Mouse (Mus musculus): Measurements from ENCODE around the gene 1700014D04Rik. TPM values are rescaled to one million over a fixed set of nuclear protein-coding genes. Genes with fewer than 3 reads are reported as not detected.
"Not testable (repeated sequence)": the region's sequence is repeated elsewhere in the genome, so short reads cannot be mapped to it uniquely, and the experiment has no call there.

The 1700014D04Rik gene
- 1 to 10 TPM in 3 of 4 experiments, under 1 TPM in 1; 0.78 to 1.8 (median 1.1) TPM for total RNA-seq (2022)

DNA sequence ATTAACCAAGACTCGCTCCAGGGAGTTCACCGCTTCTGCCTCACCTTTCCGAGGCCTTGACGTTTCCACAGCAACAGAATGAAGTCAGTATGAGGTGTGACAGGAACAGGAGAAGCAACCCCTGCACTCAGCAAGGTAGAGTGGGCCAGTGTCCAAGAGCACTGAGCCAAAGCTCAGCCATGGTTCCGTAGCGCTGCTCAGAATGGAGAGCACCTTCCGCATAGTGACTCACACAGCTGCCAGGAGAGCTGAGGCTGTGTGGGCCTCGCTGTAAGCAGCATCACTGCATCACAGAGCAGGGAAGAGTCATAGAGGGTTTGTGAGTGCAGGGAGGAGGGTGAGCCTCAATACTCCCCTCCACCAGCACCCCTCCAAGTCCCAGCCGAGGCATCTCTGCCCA lies at the start of gene 1700014D04Rik:
Gene 1700014D04Rik (minus strand): TSS at position 42 of the 400 bp plus-strand sequence.
- peak in 1 of 2 experiments; percentile 78 for DNase-seq (ENCODE audit: low spot score in 2 of 2)

DNA sequence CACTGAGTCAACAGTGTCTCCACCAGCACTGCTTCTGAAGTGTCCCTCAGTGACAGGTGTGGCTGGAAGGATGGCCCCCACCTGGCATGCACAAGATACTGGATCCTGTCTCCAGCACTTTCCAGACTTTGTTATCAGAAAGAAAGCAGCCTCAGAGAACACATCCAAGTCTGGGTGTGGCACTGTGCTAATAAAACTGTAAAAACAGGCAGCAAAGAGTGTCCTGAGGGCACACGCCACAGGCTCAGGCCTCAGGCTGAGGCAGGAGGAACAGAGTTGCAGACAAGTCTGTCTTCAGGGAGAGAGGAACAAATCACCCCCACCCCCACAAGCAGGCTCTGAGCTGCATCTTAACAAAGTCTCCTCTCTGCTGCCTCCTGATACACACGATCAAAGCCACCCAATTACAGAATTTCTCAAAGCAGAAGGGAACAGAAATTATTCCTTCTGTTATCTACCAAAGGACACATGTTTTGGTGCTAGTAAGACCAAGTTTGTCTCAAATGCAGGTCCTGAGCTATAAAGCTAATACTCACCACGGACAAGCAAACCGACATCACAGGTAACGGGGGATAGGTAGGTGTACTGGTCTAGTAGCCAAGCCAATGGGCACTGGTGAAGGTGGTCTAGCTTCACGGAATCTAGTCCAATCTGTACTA lies 49.4 kb upstream of the 1700014D04Rik start:
- DNase-seq (ENCODE audit: low spot score in 2 of 2): no peak

DNA sequence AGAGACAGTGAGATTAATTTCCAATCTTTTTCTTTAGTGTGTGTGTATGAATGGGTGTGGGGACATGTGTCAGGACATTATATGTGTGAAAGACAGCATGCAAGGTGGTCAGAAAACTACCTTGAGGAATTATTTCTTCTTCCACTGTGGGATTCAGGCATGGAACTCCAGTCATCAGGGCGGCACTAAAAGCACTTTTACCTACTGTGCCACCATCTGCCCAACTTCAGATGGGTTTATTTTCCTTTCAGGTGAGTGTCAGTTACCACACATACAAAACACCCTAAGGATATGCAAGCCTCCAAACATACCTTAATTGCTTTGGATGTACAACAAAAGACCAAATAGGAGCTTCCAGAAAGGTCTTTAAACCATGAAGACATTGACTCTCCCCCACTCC lies 48.2 kb upstream of the 1700014D04Rik start:
- no peak for DNase-seq (ENCODE audit: low spot score in 2 of 2)

DNA sequence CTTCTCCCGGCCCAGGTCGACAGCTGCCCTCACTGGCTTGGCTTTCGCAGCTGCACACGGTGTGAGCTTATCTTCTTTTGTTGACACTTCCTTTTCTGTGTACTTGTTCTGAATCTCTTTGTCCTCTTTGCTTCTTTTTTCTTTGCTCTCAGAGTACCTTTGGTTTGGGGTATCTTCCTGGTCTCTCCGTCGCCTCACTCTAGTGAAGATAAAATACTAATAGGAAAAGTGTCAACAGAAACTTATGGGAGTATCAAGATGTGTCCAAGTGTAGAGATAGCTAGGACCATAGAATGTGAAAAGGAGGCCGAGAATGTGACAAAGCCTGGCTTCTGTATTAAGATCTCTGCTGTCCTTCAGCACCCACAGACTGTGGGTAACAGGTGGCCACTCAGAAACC lies 35.6 kb upstream of the 1700014D04Rik start, which contains the start of gene Gm49354:
Gene Gm49354 (minus strand): TSS at position 101 of the 400 bp plus-strand sequence.
- DNase-seq (ENCODE audit: low spot score in 2 of 2): no peak

- DNase-seq (ENCODE audit: low spot score in 2 of 2): not testable (repeated sequence)
Observed at GRCm38 (mm10) chr13:59779744-59780264, 33.3 kb upstream of the 1700014D04Rik start.

DNA sequence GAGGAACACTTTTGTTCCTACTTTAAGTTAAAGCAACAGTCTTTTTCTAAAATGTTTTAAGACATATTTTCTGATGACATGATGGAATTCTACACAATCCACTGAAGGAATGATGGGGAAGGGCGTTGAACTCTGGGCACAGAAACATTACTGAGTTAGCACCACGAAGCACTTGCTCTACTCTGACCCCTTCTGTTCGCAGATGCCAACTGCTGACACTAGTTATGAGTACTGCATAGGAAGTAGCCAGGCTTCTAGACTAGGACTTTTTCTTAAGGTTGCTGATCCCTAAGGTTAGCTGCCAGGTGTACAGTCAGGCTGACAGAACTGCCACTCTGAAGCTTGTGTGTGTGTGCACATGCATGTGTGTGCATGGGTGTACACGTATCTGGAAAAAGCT lies 32.7 kb upstream of the 1700014D04Rik start:
- DNase-seq (ENCODE audit: low spot score in 2 of 2): no peak

DNA sequence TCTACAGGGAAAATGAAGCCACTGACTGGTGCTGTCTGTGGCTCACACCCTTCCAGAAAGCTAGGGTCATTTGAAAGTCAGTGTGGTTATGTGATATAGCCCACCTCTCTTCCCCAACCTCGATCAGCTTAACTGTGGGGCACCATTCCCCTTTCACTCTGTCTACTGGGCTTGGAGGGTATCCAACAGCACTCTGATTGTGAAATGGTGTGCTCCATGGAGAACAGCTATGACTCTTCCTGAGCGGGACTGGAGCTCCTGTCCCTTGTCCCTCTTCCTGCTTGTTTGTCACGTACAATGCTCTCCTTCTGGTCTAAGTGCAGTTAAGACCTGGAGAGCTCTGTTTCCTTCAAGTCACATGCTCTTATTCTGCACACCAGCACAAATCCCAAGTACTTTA lies 28.6 kb upstream of the 1700014D04Rik start:
- DNase-seq (ENCODE audit: low spot score in 2 of 2): no peak

DNA sequence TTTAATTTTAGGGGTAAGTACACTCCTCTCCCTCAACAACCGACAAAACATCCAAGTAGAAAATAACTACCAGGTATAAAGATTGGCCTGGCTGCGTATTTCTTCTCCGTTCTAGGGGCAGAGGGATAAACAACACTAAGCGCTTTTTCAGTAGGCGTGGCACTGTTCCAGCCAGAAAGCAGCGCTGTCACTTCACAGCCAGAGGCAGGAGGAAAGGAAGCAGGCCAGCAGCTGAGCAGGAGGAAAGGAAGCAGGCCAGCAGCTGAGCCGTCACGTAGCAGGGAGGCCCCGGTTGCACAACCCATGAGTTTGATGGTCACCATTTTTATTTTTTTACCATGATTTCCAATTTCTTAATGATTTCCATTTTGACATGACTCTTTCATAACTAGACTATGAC lies 24.7 kb upstream of the 1700014D04Rik start:
- DNase-seq (ENCODE audit: low spot score in 2 of 2): peak in 1 of 2 experiments; percentile 52

GRCm38 (mm10) chr13:59770847-59771246 lies 24.3 kb upstream of the 1700014D04Rik start:
- no peak for DNase-seq (ENCODE audit: low spot score in 2 of 2)

DNA sequence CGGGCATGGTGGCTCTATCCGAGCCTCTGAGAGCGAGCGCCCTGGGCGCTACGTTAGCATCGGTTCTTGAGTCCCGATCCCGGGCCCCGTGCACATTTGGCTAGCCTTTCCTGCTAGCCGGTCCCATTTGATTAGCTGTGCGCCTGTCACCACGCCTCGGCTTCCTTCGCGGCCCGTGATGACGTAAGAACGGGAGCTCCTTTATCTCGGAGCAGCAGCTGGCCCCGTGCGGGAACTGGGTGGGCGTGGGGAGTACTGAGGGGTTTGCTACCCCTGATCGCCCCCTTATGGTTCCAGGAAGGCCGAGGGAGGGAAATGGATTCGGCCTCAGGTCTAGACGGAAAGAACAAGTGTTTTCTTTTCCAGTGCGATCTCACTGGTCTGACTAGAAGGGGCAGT lies 23.6 kb upstream of the 1700014D04Rik start:
- DNase-seq (ENCODE audit: low spot score in 2 of 2): peak; percentile 76 to 87

- DNase-seq (ENCODE audit: low spot score in 2 of 2): peak; percentile 99
Observed at GRCm38 (mm10) chr13:59769296-59770163, 23.0 kb upstream of the 1700014D04Rik start, which contains the start of gene Isca1. TSS of gene Isca1 (minus strand) at chr13:59769810.

- DNase-seq (ENCODE audit: low spot score in 2 of 2): peak in 1 of 2 experiments; percentile 16
Observed at GRCm38 (mm10) chr13:59768531-59768930, 22.0 kb upstream of the 1700014D04Rik start.

DNA sequence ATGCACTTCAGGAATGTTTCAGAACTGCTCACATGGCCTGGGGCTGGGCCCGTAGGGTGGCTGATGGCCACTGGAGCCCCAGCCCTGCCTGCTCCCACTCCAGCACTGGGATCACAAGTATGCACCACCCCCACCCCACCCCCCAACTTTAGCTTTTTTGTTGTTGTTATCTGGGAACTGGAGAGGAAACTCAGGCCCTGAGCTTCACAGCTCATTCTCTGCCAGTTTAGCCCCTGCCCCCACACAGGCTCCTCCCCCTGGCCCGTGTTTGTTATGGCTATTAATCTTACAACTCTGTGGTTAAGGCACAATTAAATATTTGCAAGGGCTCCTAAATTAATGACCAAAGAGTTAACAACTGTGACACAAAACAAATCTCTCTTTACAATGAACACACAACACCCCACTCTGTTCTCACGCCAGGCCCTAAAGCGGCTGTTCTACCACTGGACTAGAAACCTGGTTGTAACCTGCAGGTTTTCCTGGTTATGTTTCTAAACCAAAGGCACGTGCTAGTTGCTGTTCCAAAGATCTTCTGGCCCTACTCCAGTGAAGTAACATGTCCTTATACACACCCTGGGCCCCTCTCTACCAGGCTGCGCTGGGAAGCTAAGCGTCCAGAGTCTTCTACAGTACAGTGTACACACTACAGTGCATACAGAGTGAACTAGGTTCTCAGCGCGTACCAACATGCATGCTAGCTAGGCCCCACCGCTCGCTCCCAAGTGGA lies 20.4 kb upstream of the 1700014D04Rik start:
- DNase-seq (ENCODE audit: low spot score in 2 of 2): no peak

GRCm38 (mm10) chr13:59762791-59763190 lies 16.2 kb upstream of the 1700014D04Rik start:
- DNase-seq (ENCODE audit: low spot score in 2 of 2): no peak

DNA sequence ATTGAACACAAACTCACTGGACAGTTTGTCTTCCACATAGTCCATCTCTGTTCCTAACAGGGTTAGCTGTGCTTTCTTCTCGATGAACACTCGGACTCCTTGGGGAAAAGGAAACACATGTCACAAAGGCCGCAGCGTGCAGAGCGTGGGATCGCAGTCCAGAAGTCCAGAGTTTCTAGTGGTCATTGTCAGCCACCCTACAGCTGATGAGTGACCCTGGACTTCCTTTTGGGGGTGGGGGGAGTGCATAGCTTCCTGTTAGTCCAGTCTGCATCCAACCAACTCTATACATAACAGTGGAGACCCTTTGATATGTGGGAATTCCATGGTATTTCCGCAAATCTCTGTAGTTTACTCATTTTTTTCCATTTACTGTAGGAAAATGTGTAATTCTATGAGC lies 10.4 kb upstream of the 1700014D04Rik start:
- DNase-seq (ENCODE audit: low spot score in 2 of 2): no peak

DNA sequence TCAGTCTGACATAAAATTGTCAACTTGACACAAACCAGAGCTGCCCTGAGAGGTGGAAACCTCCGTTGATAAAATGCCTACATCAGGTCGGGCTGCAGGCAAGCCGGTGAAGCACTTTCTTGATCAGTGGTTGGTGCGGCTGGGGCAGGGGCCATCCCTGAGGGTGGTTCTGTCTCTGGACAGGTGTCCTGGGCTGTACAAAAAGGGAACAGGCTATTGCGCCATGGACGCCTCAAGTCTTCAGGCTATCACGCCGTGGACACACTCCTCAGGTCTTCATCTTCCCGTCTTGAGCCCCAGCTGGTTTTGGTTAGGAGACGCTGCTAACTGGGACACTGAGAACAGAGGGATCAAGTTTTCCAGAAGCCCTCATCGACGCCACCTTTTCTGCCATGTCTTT lies 3.8 kb upstream of the 1700014D04Rik start:
- DNase-seq (ENCODE audit: low spot score in 2 of 2): no peak

DNA sequence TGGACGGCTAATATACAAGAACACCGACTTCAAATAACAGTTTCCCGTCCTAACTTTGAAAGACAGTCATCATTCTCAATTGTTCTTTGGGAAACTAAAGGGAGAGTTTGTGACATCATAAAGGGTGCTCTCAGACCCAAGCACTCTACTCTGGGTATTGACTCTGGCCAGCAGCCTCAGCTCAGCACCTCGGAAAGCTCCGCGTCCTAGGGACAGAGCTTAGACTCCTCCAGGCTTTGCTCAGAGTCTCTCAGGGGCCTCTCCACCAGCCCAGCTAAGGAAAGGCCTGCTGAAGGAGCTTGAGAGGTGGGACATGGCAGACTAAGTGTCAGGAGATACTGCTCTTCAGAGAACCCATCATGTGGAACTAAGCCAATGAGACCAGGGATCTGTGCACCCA lies 388 bp downstream of the 1700014D04Rik start:
- no peak for DNase-seq (ENCODE audit: low spot score in 2 of 2)

- peak in 1 of 2 experiments; percentile 22 for DNase-seq (ENCODE audit: low spot score in 2 of 2)
Observed at GRCm38 (mm10) chr13:59745462-59745861, 1.1 kb downstream of the 1700014D04Rik start.

DNA sequence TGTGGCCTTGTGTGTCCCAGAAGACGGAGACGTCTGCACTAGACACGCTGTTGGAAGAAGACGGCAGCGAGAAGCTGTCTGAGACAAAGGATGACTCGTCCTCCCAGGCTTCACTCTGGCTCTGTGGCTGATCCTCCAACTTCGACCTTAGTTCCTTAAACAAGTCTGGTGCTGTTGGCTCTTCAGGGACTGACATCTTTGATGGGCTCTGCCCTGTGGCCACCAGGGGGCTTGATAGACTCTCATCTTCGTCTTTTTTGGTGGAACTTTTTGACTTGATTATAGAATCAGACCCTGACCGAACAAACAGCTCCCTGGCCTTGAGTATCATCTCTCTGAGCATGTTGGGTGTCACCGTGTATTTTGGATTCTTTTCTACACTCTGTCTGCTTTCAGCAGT lies 4.9 kb downstream of the 1700014D04Rik start:
- DNase-seq (ENCODE audit: low spot score in 2 of 2): no peak

- no peak for DNase-seq (ENCODE audit: low spot score in 2 of 2)
Observed at GRCm38 (mm10) chr13:59741096-59741495, 5.5 kb downstream of the 1700014D04Rik start.

GRCm38 (mm10) chr13:59739397-59739796 lies 7.2 kb downstream of the 1700014D04Rik start:
- DNase-seq (ENCODE audit: low spot score in 2 of 2): no peak
